8 mouse cellular contexts compared by ENCODE assay signal in the genomic region with DNA sequence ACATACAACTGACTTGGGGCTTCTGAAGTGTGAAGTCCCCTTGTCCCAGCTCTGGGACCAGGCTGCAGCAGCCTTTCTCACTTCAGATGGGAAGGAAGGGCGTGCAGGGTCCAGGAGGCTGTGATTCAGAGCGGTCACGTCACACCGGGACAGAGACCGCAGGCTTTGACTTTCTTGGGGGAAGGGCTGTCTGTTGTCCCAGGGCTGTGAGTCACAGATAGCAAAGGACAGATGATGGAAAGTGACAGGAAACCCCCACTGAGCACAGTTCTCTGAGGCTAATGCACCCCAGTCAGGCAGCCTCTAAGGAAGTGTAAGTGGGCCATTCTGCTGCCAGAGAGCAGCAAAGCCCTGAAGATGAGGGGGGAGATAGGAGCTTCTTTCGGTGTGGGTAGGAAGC. TPM values are rescaled to one million over a fixed set of nuclear protein-coding genes. Genes with fewer than 3 reads are reported as not detected.
DNase-seq lines count a peak whose midpoint lies in the region; ATAC-seq and TF ChIP-seq lines count a peak whose summit lies in the region.

No protein-coding gene starts in this region.

- ATAC-seq in heart, embryonic 16.5 days (replicated peaks; ENCODE audit: extremely low read depth, insufficient read depth, low FRiP score), result peak; percentile 83
- peak; percentile 56 for ATAC-seq in midbrain, embryonic 12.5 days (ENCODE audit: low FRiP score, low read depth)

- 4% methylated on average over 6 of the region's 6 CpGs for WGBS in heart, embryonic 16.5 days
- WGBS in midbrain, embryonic 12.5 days, result 18% methylated on average over 6 of the region's 6 CpGs
- WGBS in thymus, adult 2 months, result under 1% methylated on average over 6 of the region's 6 CpGs

- peak overlapping the region; percentile 26 for H3K4me3 ChIP-seq in heart, embryonic 16.5 days (ENCODE audit: low read length)
- H3K4me3 ChIP-seq in midbrain, embryonic 12.5 days, result no peak overlapping the region
- H3K4me3 ChIP-seq in thymus, adult 2 months (ENCODE audit: control insufficient read depth, insufficient read depth, low read length), result peak overlapping the region; percentile 21

- no peaks in the 10 kb centered on the region for H3K9me3 ChIP-seq in heart, embryonic 16.5 days (replicated peaks; ENCODE audit: control insufficient read depth, low read length)
- no peaks in the 10 kb centered on the region for H3K9me3 ChIP-seq in midbrain, embryonic 12.5 days

- H3K27me3 ChIP-seq in heart, embryonic 16.5 days (ENCODE audit: control insufficient read depth, insufficient read depth, low read length), result 0 out of 2 replicates have a peak, but pooled peaks cover 4% of the 10 kb centered on the region
- H3K27me3 ChIP-seq in midbrain, embryonic 12.5 days, result peaks cover 31% of the 10 kb centered on the region
- no peaks in the 10 kb centered on the region for H3K27me3 ChIP-seq in thymus, adult 2 months (ENCODE audit: control insufficient read depth, insufficient read depth, low read length)

- H3K4me2 ChIP-seq in heart, embryonic 16.5 days (ENCODE audit: low read depth, low read length), result peak overlapping the region; percentile 59
- peak overlapping the region; percentile 32 for H3K4me2 ChIP-seq in midbrain, embryonic 12.5 days (replicated peaks)

- no peak for TF ChIP-seq POLR2A in thymus, adult 2 months (IDR thresholded peaks at IDR 0.05; ENCODE audit: control insufficient read depth, extremely low read depth, insufficient read depth, low read length, poor library complexity)

- peak overlapping the region; percentile 45 for H3K9ac ChIP-seq in heart, embryonic 16.5 days (ENCODE audit: low read length)
- no peak overlapping the region; the same call in 1 of the 2 replicates for H3K9ac ChIP-seq in midbrain, embryonic 12.5 days (replicated peaks)

- peaks cover 8% of the 10 kb centered on the region; the same call in 1 of the 2 replicates for H3K4me1 ChIP-seq in heart, embryonic 16.5 days (ENCODE audit: control insufficient read depth, insufficient read depth, low read length)
- peaks cover 20% of the 10 kb centered on the region for H3K4me1 ChIP-seq in midbrain, embryonic 12.5 days
- peaks cover 14% of the 10 kb centered on the region for H3K4me1 ChIP-seq in thymus, adult 2 months (replicated peaks; ENCODE audit: control insufficient read depth, insufficient read depth, low read length)

- peak overlapping the region; percentile 19; the same call in 1 of the 2 replicates for H3K27ac ChIP-seq in heart, embryonic 16.5 days (ENCODE audit: low read length)
- no peak overlapping the region for H3K27ac ChIP-seq in midbrain, embryonic 12.5 days (replicated peaks)
- peak overlapping the region; percentile 93 for H3K27ac ChIP-seq in thymus, adult 2 months (ENCODE audit: control insufficient read depth, insufficient read depth, low read length)

- H3K36me3 ChIP-seq in heart, embryonic 16.5 days (ENCODE audit: control insufficient read depth, insufficient read depth), result no peaks in the 10 kb centered on the region
- H3K36me3 ChIP-seq in midbrain, embryonic 12.5 days, result no peaks in the 10 kb centered on the region
- no peaks in the 10 kb centered on the region for H3K36me3 ChIP-seq in thymus, adult 2 months (ENCODE audit: control insufficient read depth, insufficient read depth, low read length)

- DNase-seq in layer of hippocampus, adult 9-11 months, result peak; percentile 12
- no peak for DNase-seq in layer of hippocampus, postnatal 10 days (ENCODE audit: low spot score in 2 of 2)
- DNase-seq in brain, adult 2 months (ENCODE audit: low read depth, low spot score), result peak; percentile 48
- DNase-seq in kidney, postnatal 4 days, result peak; percentile 16 to 44
- peak; percentile 73 for DNase-seq in thymus, adult 2 months
- no peak for DNase-seq in testis, postnatal 10 days (ENCODE audit: low spot score)

- TF ChIP-seq CTCF in thymus, adult 2 months (IDR thresholded peaks at IDR 0.05; ENCODE audit: borderline replicate concordance, control insufficient read depth, extremely low read depth, insufficient read depth, low read length, poor library complexity), result peak; percentile 10; the same call in 1 of the 2 replicates

RNA-seq across cellular contexts. Expression of a gene that starts 23.9 kb away (rescaled TPM):
- 10 to 100 TPM; 19.1 to 21.8 TPM for total RNA-seq in layer of hippocampus, postnatal 10 days (2021)
- 11.8 and 12.5 TPM in 2 replicates for polyA plus RNA-seq in heart, embryonic 16.5 days (2015; fragmentation: Nextera tagmentation; extraction: Ambion mirVana)
- polyA plus RNA-seq in midbrain, embryonic 12.5 days (2016; fragmentation: Nextera tagmentation; extraction: Ambion mirVana), result 29.1 and 30.4 TPM in 2 replicates
- polyA plus RNA-seq in thymus, adult 2 months (2012; rRNA removed), result 36.1 and 49.9 TPM in 2 replicates

Comparison
In these comparisons a context has a peak if more than half of its experiments do, and no peak if none do; other contexts are left out.
1. DNase-seq: peak in layer of hippocampus, adult 9-11 months (single experiment), brain, adult 2 months (single experiment), kidney, postnatal 4 days (2 of 2) and thymus, adult 2 months (single experiment); none in layer of hippocampus, postnatal 10 days (0 of 2) and testis, postnatal 10 days (single experiment).